Mouse (Mus musculus) left cerebral cortex, adult 2 months (tissue): ENCODE measurements at regions not wholly inside any gene's neighbourhood (a gene's known extent, or its start where the extent isn't known, plus 50 kb on each side); places are given as distances from the start of the nearest gene placed in this dataset.

ENCODE experiments used
- DNase-seq, 2 experiments: peaks; one replicate each; pipeline ENCODE4 v3.0.0; 2021 to 2022; ENCODE audit warnings: low spot score in 2 of 2, mixed read lengths in 1 of 2; ENCODE audit errors: extremely low spot score in 1 of 2
- H3K27ac ChIP-seq: fragments of 200-600 bp; 2 replicates; pipeline ENCODE4 v1.8.1; 2022
- H3K4me3 ChIP-seq: fragments of 200-600 bp; 2 replicates; pipeline ENCODE4 v1.8.1; 2022
- CTCF ChIP-seq: fragments of 200-600 bp; IDR thresholded peaks from 2 replicates; pipeline ENCODE4 v1.8.1; 2022; ENCODE audit warnings: antibody characterized with exemption, mild to moderate bottlenecking, moderate library complexity
- intact Hi-C: fragments of 180-260 bp; cut with DNase I; formaldehyde crosslinking; loops from one replicate; pipeline ENCODE4 v1.15.1; 2025

GRCm38 (mm10) chr14:25340845-25341244 is 118.1 kb upstream of the Zmiz1 start:
- Histone ChIP-seq H3K4me3 (no peak overlapping the region), H3K27ac (no peak overlapping the region)
- TF ChIP-seq CTCF, result no peak
- intact Hi-C loops, result no loop called here
- DNase-seq, result no peak

- Histone ChIP-seq H3K27ac (no peak overlapping the region), H3K4me3 (no peak overlapping the region)
- no peak for TF ChIP-seq CTCF
- DNase-seq, result no peak
- intact Hi-C loops, result no loop called here
These were observed 117.0 kb upstream of the Zmiz1 start for GRCm38 (mm10) chr14:25341848-25342427.

GRCm38 (mm10) chr14:25342865-25343565 is 116.0 kb upstream of the Zmiz1 start:
- no peak for TF ChIP-seq CTCF
- no peak for DNase-seq
- Histone ChIP-seq H3K27ac (no peak overlapping the region), H3K4me3 (no peak overlapping the region)
- intact Hi-C loops, result no loop called here

GRCm38 (mm10) chr14:25345995-25346394 is 113.0 kb upstream of the Zmiz1 start:
- DNase-seq, result no peak
- intact Hi-C loops, result no loop called here
- no peak overlapping the region for H3K4me3 ChIP-seq
- no peak for TF ChIP-seq CTCF
- H3K27ac ChIP-seq, result no peak overlapping the region

DNA sequence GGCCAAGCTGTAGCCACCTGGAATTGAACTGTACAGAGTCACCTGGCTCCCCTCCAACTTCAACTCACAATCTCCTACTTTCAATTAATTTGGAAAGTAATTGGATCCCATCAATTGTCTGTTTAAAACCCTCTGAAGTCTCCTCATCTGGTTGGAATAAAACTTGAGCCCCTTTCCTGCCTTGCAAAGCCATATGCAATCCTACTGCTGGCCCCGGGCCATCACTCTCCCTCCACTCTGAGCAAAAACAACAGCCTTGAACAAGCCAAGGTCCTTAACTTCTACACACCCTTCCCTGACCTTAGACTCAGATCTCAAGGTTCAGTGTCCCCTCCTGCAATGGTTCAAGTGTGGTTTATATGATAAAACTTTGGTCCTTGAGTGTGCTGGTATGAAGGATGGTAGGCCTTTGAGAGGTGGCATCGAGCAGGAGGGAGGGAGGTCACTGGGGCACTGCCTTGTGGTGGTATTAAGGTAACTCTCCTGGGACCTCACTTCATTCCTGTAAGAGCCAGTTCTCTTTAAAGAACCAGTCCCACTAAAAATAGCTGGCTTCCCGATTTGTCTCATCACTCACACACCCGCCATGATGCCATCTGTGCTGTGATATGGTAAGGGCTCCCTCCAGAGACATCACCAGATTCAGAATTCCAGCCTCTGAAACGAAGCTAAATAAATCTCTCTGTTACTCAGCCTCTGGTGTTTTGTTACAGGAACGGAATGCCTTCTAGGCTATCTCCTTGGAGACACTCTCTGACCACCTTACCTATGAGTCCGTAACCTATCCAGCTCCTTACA is 112.0 kb upstream of the Zmiz1 start:
- TF ChIP-seq CTCF, result no peak; the same call in 1 of the 2 replicates
- peak overlapping the region; percentile 80 for H3K27ac ChIP-seq
- peak; percentile 43 to 59 for DNase-seq
- H3K4me3 ChIP-seq, result no peak overlapping the region
- intact Hi-C loops, result no loop called here

DNA sequence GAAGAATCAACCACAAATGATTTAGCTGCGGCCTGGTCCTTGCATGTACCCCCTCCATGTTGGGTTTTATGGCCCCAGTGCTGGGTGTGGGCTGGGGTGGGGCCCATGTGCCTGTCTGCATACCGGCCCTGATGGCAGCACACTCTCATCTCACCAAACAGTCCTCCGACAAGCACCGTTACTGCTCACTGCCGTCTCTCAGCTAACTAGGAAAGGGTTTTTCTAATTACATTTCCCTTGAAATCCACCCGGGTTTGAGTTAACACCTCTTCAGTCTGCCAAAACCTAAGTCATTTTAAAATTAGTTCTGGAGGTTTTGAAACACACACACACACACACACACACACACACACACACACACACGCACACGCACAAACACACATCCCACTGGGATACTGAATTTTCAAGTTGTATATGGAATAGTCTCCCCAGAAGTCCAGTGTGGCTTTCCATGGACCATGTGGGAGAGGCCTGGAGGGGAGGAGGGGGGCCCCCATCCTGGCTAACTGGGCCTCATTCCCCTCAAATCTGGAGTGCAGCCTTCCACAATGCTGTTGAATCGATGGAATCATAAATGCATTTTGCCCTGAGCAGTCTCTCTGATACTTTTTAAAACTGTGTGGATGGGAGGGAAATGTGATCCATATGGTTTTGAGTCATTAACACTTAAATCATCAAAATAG is 108.6 kb upstream of the Zmiz1 start:
- TF ChIP-seq CTCF, result no peak
- H3K4me3 ChIP-seq, result no peak overlapping the region
- peak in 1 of 2 experiments; percentile 27 for DNase-seq
- 0 out of 2 replicates have a peak overlapping the region, but pooled peaks have one; percentile 12 for H3K27ac ChIP-seq
- intact Hi-C loops, result no loop called here

GRCm38 (mm10) chr14:25353804-25354203 is 105.2 kb upstream of the Zmiz1 start:
- H3K27ac ChIP-seq, result no peak overlapping the region
- intact Hi-C loops, result no loop called here
- DNase-seq, result no peak
- H3K4me3 ChIP-seq, result no peak overlapping the region
- TF ChIP-seq CTCF, result no peak

DNA sequence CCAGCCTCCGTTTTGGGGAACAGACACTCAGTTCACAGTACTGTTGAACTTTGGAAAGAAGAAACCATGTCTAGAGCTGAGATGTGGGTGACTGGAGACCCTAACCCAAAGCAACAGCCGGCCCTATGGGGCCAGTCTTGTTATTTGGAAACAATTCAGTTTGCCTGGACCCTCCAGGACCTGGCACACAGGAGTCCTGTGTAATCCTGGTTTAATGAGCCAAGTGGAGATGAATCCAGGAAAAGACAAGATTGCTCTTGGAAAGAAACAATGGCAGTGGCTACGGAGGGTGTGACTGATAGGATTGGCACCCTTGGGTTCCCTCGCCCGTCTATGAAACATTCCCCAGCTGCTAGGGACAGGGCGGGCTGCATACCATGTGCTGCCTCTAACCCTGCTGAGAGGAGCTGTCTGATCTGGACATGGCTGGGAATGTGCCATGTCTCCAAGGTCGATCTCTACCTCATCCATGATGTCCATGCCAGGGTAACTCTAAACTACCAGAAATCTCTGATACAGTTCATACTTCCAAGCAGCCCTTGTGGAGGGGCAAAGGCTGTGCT is 104.6 kb upstream of the Zmiz1 start:
- DNase-seq, result no peak
- intact Hi-C loops, result no loop called here
- H3K4me3 ChIP-seq, result no peak overlapping the region
- H3K27ac ChIP-seq, result peak overlapping the region; percentile 17; the same call in 1 of the 2 replicates
- TF ChIP-seq CTCF, result no peak

DNA sequence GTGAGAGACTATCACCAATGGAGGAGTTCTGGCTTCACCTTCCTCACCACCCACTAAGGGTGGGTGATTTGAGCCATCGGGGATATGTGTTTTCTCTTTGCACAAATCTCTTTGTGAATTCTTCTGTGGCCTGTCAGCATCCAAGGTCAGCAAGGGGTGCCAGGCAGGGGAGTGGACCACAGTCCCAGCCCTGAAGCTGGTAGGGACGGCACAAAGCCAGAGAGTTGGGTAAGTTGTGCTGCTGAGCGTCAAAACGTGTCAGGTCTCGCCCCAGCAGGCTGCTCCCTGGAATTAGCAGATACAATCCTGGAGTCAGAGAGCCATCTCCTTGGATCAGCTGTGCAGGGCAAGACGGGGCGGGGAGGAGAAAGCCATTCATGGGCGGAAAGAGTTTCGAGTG is 101.2 kb upstream of the Zmiz1 start:
- DNase-seq, result no peak
- TF ChIP-seq CTCF, result no peak
- Histone ChIP-seq H3K27ac (no peak overlapping the region), H3K4me3 (no peak overlapping the region)
- intact Hi-C loops, result no loop called here

DNA sequence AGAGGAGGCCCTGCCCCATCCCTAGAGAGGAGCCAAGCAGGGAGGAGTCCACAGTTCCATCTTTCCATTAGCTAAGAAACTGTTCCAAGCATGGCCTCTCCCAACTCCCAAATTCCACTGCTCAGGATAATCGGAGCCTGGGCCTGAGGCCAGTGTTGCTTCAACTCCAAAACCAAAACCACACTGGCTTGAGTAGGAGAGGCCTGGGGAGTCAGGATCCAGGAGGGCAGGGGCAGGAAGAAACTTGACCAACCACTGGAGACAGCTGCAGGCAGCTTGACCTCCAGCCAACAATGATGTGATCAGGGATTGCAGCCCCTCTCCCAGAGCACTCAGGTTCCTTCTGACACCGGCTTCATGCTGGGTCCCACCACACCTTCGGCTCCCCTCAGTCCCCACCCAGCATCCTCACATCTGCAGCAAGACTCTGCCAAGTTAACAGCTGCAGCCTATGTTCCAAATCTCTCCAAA is 99.1 kb upstream of the Zmiz1 start:
- DNase-seq, result no peak
- intact Hi-C loops, result no loop called here
- no peak for TF ChIP-seq CTCF
- H3K4me3 ChIP-seq, result no peak overlapping the region
- H3K27ac ChIP-seq, result no peak overlapping the region

- intact Hi-C loops, result no loop called here
- no peak for DNase-seq
- Histone ChIP-seq H3K27ac (no peak overlapping the region), H3K4me3 (no peak overlapping the region)
- TF ChIP-seq CTCF, result no peak
These were observed 98.3 kb upstream of the Zmiz1 start for GRCm38 (mm10) chr14:25360726-25361125.
